Mouse (Mus musculus) testis, adult 2 months (tissue): ENCODE results near the gene Nup93. TPM values are rescaled to one million over a fixed set of nuclear protein-coding genes. Genes with fewer than 3 reads are reported as not detected.

Experiments
- H3K27ac ChIP-seq: fragments of 200-500 bp; 2 replicates; pipeline ENCODE4 v1.5.1; 2012; ENCODE audit warnings: low read depth, low read length; ENCODE audit not compliant: control insufficient read depth, insufficient read depth
- H3K27me3 ChIP-seq: fragments of 200-500 bp; 2 replicates; pipeline ENCODE4 v1.6.1; 2012; ENCODE audit warnings: mild to moderate bottlenecking, low read length, moderate library complexity; ENCODE audit not compliant: control insufficient read depth, insufficient read depth
- H3K36me3 ChIP-seq: fragments of 200-500 bp; 2 replicates; pipeline ENCODE4 v1.6.1; 2012; ENCODE audit warnings: mild to moderate bottlenecking, low read length; ENCODE audit not compliant: control insufficient read depth, insufficient read depth
- H3K4me1 ChIP-seq: fragments of 200-500 bp; 2 replicates; pipeline ENCODE4 v1.6.1; 2012; ENCODE audit warnings: low read length; ENCODE audit not compliant: control insufficient read depth, insufficient read depth
- H3K4me3 ChIP-seq: fragments of 200-500 bp; 2 replicates; pipeline ENCODE4 v1.5.1; 2012; ENCODE audit warnings: low read depth, mild to moderate bottlenecking, low read length, moderate library complexity, mixed read lengths; ENCODE audit not compliant: control insufficient read depth
- CTCF ChIP-seq: fragments of 200-500 bp; IDR thresholded peaks from 2 replicates; pipeline ENCODE4 v1.5.1; 2012; ENCODE audit warnings: low read depth, mild to moderate bottlenecking, inconsistent platforms, low read length, moderate library complexity; ENCODE audit not compliant: control insufficient read depth, insufficient read depth, insufficient replicate concordance
- POLR2A ChIP-seq: fragments of 200-500 bp; IDR thresholded peaks from 2 replicates; pipeline ENCODE4 v1.6.1; 2012; ENCODE audit warnings: low read depth, mild to moderate bottlenecking, inconsistent platforms, low read length, moderate library complexity; ENCODE audit not compliant: control insufficient read depth
- polyA plus RNA-seq: library from polyadenylated mRNA; depleted of rRNA; stranded (reverse); fragments of >200 nt; gene quantifications from 2 replicates; pipeline ENCODE4 v1.2.3, GENCODE M21; 2012

The Nup93 gene
- polyA plus RNA-seq, 1 experiment = 27.1 TPM

- H3K4me3 ChIP-seq = no peak overlapping the region
- no peaks in the 10 kb centered on the region for H3K36me3 ChIP-seq
- H3K27me3 ChIP-seq = no peaks in the 10 kb centered on the region
- no peaks in the 10 kb centered on the region for H3K4me1 ChIP-seq
- TF ChIP-seq CTCF (no peak), POLR2A (no peak)
- H3K27ac ChIP-seq = no peak overlapping the region
These were observed 10.3 kb upstream of the Nup93 start for GRCm38 (mm10) chr8:94204043-94204442.

GRCm38 (mm10) chr8:94205736-94206135 lies 8.6 kb upstream of the Nup93 start:
- no peak overlapping the region for H3K4me3 ChIP-seq
- no peaks in the 10 kb centered on the region for H3K36me3 ChIP-seq
- H3K4me1 ChIP-seq = no peaks in the 10 kb centered on the region
- no peaks in the 10 kb centered on the region for H3K27me3 ChIP-seq
- H3K27ac ChIP-seq = no peak overlapping the region
- peak; percentile 91; the same call in 1 of the 2 replicates for TF ChIP-seq CTCF
- TF ChIP-seq POLR2A = no peak

- no peak for TF ChIP-seq POLR2A
- no peak for TF ChIP-seq CTCF
- no peak overlapping the region for H3K4me3 ChIP-seq
- H3K27ac ChIP-seq = no peak overlapping the region
- no peaks in the 10 kb centered on the region for H3K4me1 ChIP-seq
- H3K27me3 ChIP-seq = no peaks in the 10 kb centered on the region
- no peaks in the 10 kb centered on the region for H3K36me3 ChIP-seq
These were observed 8.1 kb upstream of the Nup93 start for GRCm38 (mm10) chr8:94206256-94206655.

- H3K27me3 ChIP-seq = no peaks in the 10 kb centered on the region
- TF ChIP-seq POLR2A (no peak), CTCF (no peak)
- no peak overlapping the region for H3K27ac ChIP-seq
- H3K4me1 ChIP-seq = no peaks in the 10 kb centered on the region
- no peak overlapping the region for H3K4me3 ChIP-seq
- H3K36me3 ChIP-seq = no peaks in the 10 kb centered on the region
These were observed 6.9 kb upstream of the Nup93 start for GRCm38 (mm10) chr8:94207491-94207890.

GRCm38 (mm10) chr8:94209639-94210038 lies 4.7 kb upstream of the Nup93 start:
- Histone ChIP-seq H3K27ac (no peak overlapping the region), H3K36me3 (no peaks in the 10 kb centered on the region), H3K27me3 (no peaks in the 10 kb centered on the region), H3K4me1 (peaks cover 4% of the 10 kb centered on the region; the same call in 1 of the 2 replicates), H3K4me3 (no peak overlapping the region)
- TF ChIP-seq POLR2A (no peak), CTCF (no peak)

GRCm38 (mm10) chr8:94210225-94210624 lies 4.1 kb upstream of the Nup93 start:
- H3K4me1 ChIP-seq = peaks cover 4% of the 10 kb centered on the region; the same call in 1 of the 2 replicates
- H3K27me3 ChIP-seq = no peaks in the 10 kb centered on the region
- no peak overlapping the region for H3K4me3 ChIP-seq
- H3K36me3 ChIP-seq = no peaks in the 10 kb centered on the region
- TF ChIP-seq POLR2A (no peak), CTCF (no peak)
- H3K27ac ChIP-seq = no peak overlapping the region

- peak overlapping the region; percentile 71 for H3K4me3 ChIP-seq
These were observed 545 bp upstream of the Nup93 start for GRCm38 (mm10) chr8:94213819-94214218.

More at GRCm38 (mm10) chr8:94213819-94214218, 545 bp upstream of the Nup93 start:
- Histone ChIP-seq H3K4me1 (peaks cover 4% of the 10 kb centered on the region; the same call in 1 of the 2 replicates), H3K27ac (peak overlapping the region; percentile 64; the same call in 1 of the 2 replicates), H3K36me3 (no peaks in the 10 kb centered on the region), H3K27me3 (no peaks in the 10 kb centered on the region)
- TF ChIP-seq CTCF (no peak), POLR2A (no peak)
